8 mouse cellular contexts compared by ENCODE assay signal in genomic region chr1:20890404-20890921, GRCm38 (mm10). TPM values are rescaled to one million over a fixed set of nuclear protein-coding genes. Genes with fewer than 3 reads are reported as not detected.
DNase-seq lines count a peak whose midpoint lies in the region; ATAC-seq lines count a peak whose summit lies in the region.

Gene Paqr8 (plus strand): TSS chr1:20890606.

- no peaks in the 10 kb centered on the region for H3K36me3 ChIP-seq in hindbrain, embryonic 15.5 days

- peaks cover 19% of the 10 kb centered on the region for H3K4me1 ChIP-seq in hindbrain, embryonic 15.5 days (replicated peaks)

- peak; percentile 91 for DNase-seq in NIH3T3 (ENCODE audit: low read depth)
- DNase-seq in cerebellum, postnatal 10 days = peak; percentile 83 to 91
- peak; percentile 85 to 87 for DNase-seq in frontal cortex, postnatal 36 days (ENCODE audit: low spot score in 2 of 2)
- DNase-seq in layer of hippocampus, postnatal 36 days = peak; percentile 89 to 90
- peak; percentile 90 for DNase-seq in lung, postnatal 25 days (ENCODE audit: low spot score)
- DNase-seq in retina, adult 2 months (ENCODE audit: low read depth, low spot score) = peak; percentile 42
- peak; percentile 79 for DNase-seq in thymus, postnatal 25 days

- peak; percentile 96 for ATAC-seq in hindbrain, embryonic 15.5 days (ENCODE audit: low FRiP score, low read depth)

- no peaks in the 10 kb centered on the region for H3K27me3 ChIP-seq in hindbrain, embryonic 15.5 days

- peak within 1 kb of the TSS; percentile 80 for H3K27ac ChIP-seq in hindbrain, embryonic 15.5 days (replicated peaks)

- no peaks in the 10 kb centered on the region for H3K9me3 ChIP-seq in hindbrain, embryonic 15.5 days

- H3K4me2 ChIP-seq in hindbrain, embryonic 15.5 days = peak within 1 kb of the TSS; percentile 80

- under 1% methylated on average over 36 of the region's 37 CpGs for WGBS in hindbrain, embryonic 15.5 days

- peak within 1 kb of the TSS; percentile 76 for H3K4me3 ChIP-seq in hindbrain, embryonic 15.5 days

- H3K9ac ChIP-seq in hindbrain, embryonic 15.5 days = peak within 1 kb of the TSS; percentile 61

RNA-seq across cellular contexts. Expression of gene Paqr8, which starts in this region (rescaled TPM):
- polyA plus RNA-seq in hindbrain, embryonic 15.5 days (2015; fragmentation: Nextera tagmentation; extraction: Ambion mirVana) = 33.0 and 38.6 TPM in 2 replicates
- total RNA-seq in layer of hippocampus, postnatal 36 days (2021) = 100 to 1,000 TPM; 135 to 153 TPM

Comparison
In these comparisons a context has a peak if more than half of its experiments do, and no peak if none do; other contexts are left out.
1. Peak in every context shown above with its lines: DNase-seq, ATAC-seq, H3K4me3 ChIP-seq and H3K27ac ChIP-seq.